Mouse (Mus musculus): ENCODE results near the gene Jmjd8. TPM values are rescaled to one million over a fixed set of nuclear protein-coding genes. Genes with fewer than 3 reads are reported as not detected.

The Jmjd8 gene
- polyA plus RNA-seq (2011; ENCODE audit: insufficient read length, low read depth, missing spikeins) = 24.4 and 27.9 TPM in 2 replicates

GRCm38 (mm10) chr17:25828712-25829557, at the start of gene Jmjd8:
Gene Jmjd8, plus strand, starts transcription at chr17:25828867.
- TF ChIP-seq CTCF (IDR thresholded peaks at IDR 0.05; ENCODE audit: borderline replicate concordance, insufficient read depth, low read length) (peak; percentile 10; the same call in 1 of the 2 replicates), POLR2A (IDR thresholded peaks at IDR 0.05; ENCODE audit: low read depth, low read length) (peak; percentile 86)
- Histone ChIP-seq H3K27ac (ENCODE audit: insufficient read depth, low read length) (peak within 1 kb of the TSS; percentile 59), H3K4me1 (ENCODE audit: control insufficient read depth, insufficient read depth, low read length) (peaks cover 7% of the 10 kb centered on the region; the same call in 1 of the 2 replicates), H3K4me3 (ENCODE audit: insufficient read depth, low read length) (peak within 1 kb of the TSS; percentile 44)

- no peak overlapping the region for H3K4me3 ChIP-seq (ENCODE audit: insufficient read depth, low read length)
- H3K27ac ChIP-seq (ENCODE audit: insufficient read depth, low read length) = no peak overlapping the region
- TF ChIP-seq POLR2A (IDR thresholded peaks at IDR 0.05; ENCODE audit: low read depth, low read length) = no peak
- TF ChIP-seq CTCF (IDR thresholded peaks at IDR 0.05; ENCODE audit: borderline replicate concordance, insufficient read depth, low read length) = no peak
- no peaks in the 10 kb centered on the region for H3K4me1 ChIP-seq (ENCODE audit: control insufficient read depth, insufficient read depth, low read length)
Measured at GRCm38 (mm10) chr17:25781339-25781738, 47.3 kb upstream of the Jmjd8 start.

- Histone ChIP-seq H3K4me1 (ENCODE audit: control insufficient read depth, insufficient read depth, low read length) (no peaks in the 10 kb centered on the region), H3K27ac (ENCODE audit: insufficient read depth, low read length) (no peak overlapping the region), H3K4me3 (ENCODE audit: insufficient read depth, low read length) (no peak overlapping the region)
- no peak for TF ChIP-seq CTCF (IDR thresholded peaks at IDR 0.05; ENCODE audit: borderline replicate concordance, insufficient read depth, low read length)
- TF ChIP-seq POLR2A (IDR thresholded peaks at IDR 0.05; ENCODE audit: low read depth, low read length) = no peak
Measured at GRCm38 (mm10) chr17:25783086-25783485, 45.6 kb upstream of the Jmjd8 start.

GRCm38 (mm10) chr17:25783861-25784574, 44.6 kb upstream of the Jmjd8 start:
- 0 out of 2 replicates have a peak overlapping the region, but pooled peaks have one; percentile 73 for H3K4me3 ChIP-seq (ENCODE audit: insufficient read depth, low read length)
- no peaks in the 10 kb centered on the region for H3K4me1 ChIP-seq (ENCODE audit: control insufficient read depth, insufficient read depth, low read length)
- TF ChIP-seq CTCF (IDR thresholded peaks at IDR 0.05; ENCODE audit: borderline replicate concordance, insufficient read depth, low read length) = no peak
- no peak for TF ChIP-seq POLR2A (IDR thresholded peaks at IDR 0.05; ENCODE audit: low read depth, low read length)
- H3K27ac ChIP-seq (ENCODE audit: insufficient read depth, low read length) = no peak overlapping the region

- Histone ChIP-seq H3K4me1 (ENCODE audit: control insufficient read depth, insufficient read depth, low read length) (no peaks in the 10 kb centered on the region), H3K4me3 (ENCODE audit: insufficient read depth, low read length) (peak within 1 kb of the TSS; percentile 73), H3K27ac (ENCODE audit: insufficient read depth, low read length) (peak within 1 kb of the TSS; percentile 68)
- TF ChIP-seq CTCF (IDR thresholded peaks at IDR 0.05; ENCODE audit: borderline replicate concordance, insufficient read depth, low read length) (no peak), POLR2A (IDR thresholded peaks at IDR 0.05; ENCODE audit: low read depth, low read length) (peak; percentile 93)
Measured at GRCm38 (mm10) chr17:25785281-25785745, 43.4 kb upstream of the Jmjd8 start, which contains the start of gene Haghl. Gene Haghl, minus strand, starts transcription at chr17:25785673.

GRCm38 (mm10) chr17:25786280-25786679, 42.4 kb upstream of the Jmjd8 start, which contains the start of gene Ccdc78:
Gene Ccdc78, plus strand, starts transcription at chr17:25786580.
- Histone ChIP-seq H3K4me1 (ENCODE audit: control insufficient read depth, insufficient read depth, low read length) (no peaks in the 10 kb centered on the region), H3K4me3 (ENCODE audit: insufficient read depth, low read length) (peak within 1 kb of the TSS; percentile 73), H3K27ac (ENCODE audit: insufficient read depth, low read length) (peak within 1 kb of the TSS; percentile 68; the same call in 1 of the 2 replicates)
- TF ChIP-seq POLR2A (IDR thresholded peaks at IDR 0.05; ENCODE audit: low read depth, low read length) (no peak; the same call in 1 of the 2 replicates), CTCF (IDR thresholded peaks at IDR 0.05; ENCODE audit: borderline replicate concordance, insufficient read depth, low read length) (no peak)

- H3K4me3 ChIP-seq (ENCODE audit: insufficient read depth, low read length) = no peak overlapping the region
Measured at GRCm38 (mm10) chr17:25786781-25787504, 41.7 kb upstream of the Jmjd8 start.

GRCm38 (mm10) chr17:25791320-25791842, 37.3 kb upstream of the Jmjd8 start:
- peaks cover 7% of the 10 kb centered on the region; the same call in 1 of the 2 replicates for H3K4me1 ChIP-seq (ENCODE audit: control insufficient read depth, insufficient read depth, low read length)
- H3K4me3 ChIP-seq (ENCODE audit: insufficient read depth, low read length) = peak overlapping the region; percentile 55
- H3K27ac ChIP-seq (ENCODE audit: insufficient read depth, low read length) = no peak overlapping the region
- TF ChIP-seq POLR2A (IDR thresholded peaks at IDR 0.05; ENCODE audit: low read depth, low read length) = 0 out of 2 replicates have a peak, but pooled peaks have one; percentile 5
- TF ChIP-seq CTCF (IDR thresholded peaks at IDR 0.05; ENCODE audit: borderline replicate concordance, insufficient read depth, low read length) = no peak

More at GRCm38 (mm10) chr17:25786781-25787504, 41.7 kb upstream of the Jmjd8 start:
- no peaks in the 10 kb centered on the region for H3K4me1 ChIP-seq (ENCODE audit: control insufficient read depth, insufficient read depth, low read length)
- no peak overlapping the region for H3K27ac ChIP-seq (ENCODE audit: insufficient read depth, low read length)
- TF ChIP-seq CTCF (IDR thresholded peaks at IDR 0.05; ENCODE audit: borderline replicate concordance, insufficient read depth, low read length) = no peak
- TF ChIP-seq POLR2A (IDR thresholded peaks at IDR 0.05; ENCODE audit: low read depth, low read length) = 0 out of 2 replicates have a peak, but pooled peaks have one; percentile 1

Measured in embryonic fibroblast, embryonic 13.5 days (primary cell).